ENCODE assay signal across 9 mouse cellular contexts in genomic region chr4:139230376-139231120, GRCm38 (mm10). TPM values are rescaled to one million over a fixed set of nuclear protein-coding genes. Genes with fewer than 3 reads are reported as not detected.
DNase-seq lines count a peak whose midpoint lies in the region; ATAC-seq and TF ChIP-seq lines count a peak whose summit lies in the region.
"Had no signal": no experiment of that assay in that cellular context is flagged by ENCODE, and none has a peak within 500 bp of the region (broad histone marks: within the 10 kb centered on the region; RNA-seq: fewer than 3 reads in every experiment).

No protein-coding gene starts in this region.

- DNase-seq in lung, embryonic 14.5 days: peak; percentile 37
- DNase-seq in lung, adult 2 months: no peak
- DNase-seq in embryo, embryonic 11 days: peak; percentile 66
- DNase-seq in kidney, postnatal 25 days: peak; percentile 67 to 81
- DNase-seq in hindbrain, embryonic 10.5 days (ENCODE audit: low spot score): no peak
- DNase-seq in layer of hippocampus, postnatal 10 days (ENCODE audit: low spot score in 2 of 2): no peak
- DNase-seq in spleen, postnatal 14 days (ENCODE audit: low spot score in 2 of 2): no peak

- no peaks in the 10 kb centered on the region for H3K9me3 ChIP-seq in lung, embryonic 14.5 days (ENCODE audit: low read depth, low read length)
- H3K9me3 ChIP-seq in hindbrain, embryonic 10.5 days: no peaks in the 10 kb centered on the region

- 58% methylated on average over 11 of the region's 11 CpGs for WGBS in lung, embryonic 14.5 days
- 55% methylated on average over 11 of the region's 11 CpGs for WGBS in lung, adult 2 months
- WGBS in olfactory bulb, adult 2 months: 73% methylated on average over 11 of the region's 11 CpGs
- 81% methylated on average over 11 of the region's 11 CpGs for whole genome bisulfite sequencing in hindbrain, embryonic 10.5 days

- H3K27ac ChIP-seq in lung, embryonic 14.5 days (ENCODE audit: low read depth): no peak overlapping the region
- H3K27ac ChIP-seq in olfactory bulb, adult 2 months (ENCODE audit: insufficient read depth, low read depth, low read length): 0 out of 2 replicates have a peak overlapping the region, but pooled peaks have one; percentile 41
- no peak overlapping the region for H3K27ac ChIP-seq in hindbrain, embryonic 10.5 days

- no peak for TF ChIP-seq CTCF in lung, embryonic 14.5 days (IDR thresholded peaks at IDR 0.05; ENCODE audit: low read depth)
- no peak for TF ChIP-seq CTCF in lung, adult 2 months (IDR thresholded peaks at IDR 0.05; ENCODE audit: insufficient read depth, low read length)
- TF ChIP-seq CTCF in olfactory bulb, adult 2 months (IDR thresholded peaks at IDR 0.05; ENCODE audit: insufficient read depth, low read depth, low read length): no peak

- H3K36me3 ChIP-seq in lung, embryonic 14.5 days (ENCODE audit: insufficient read depth): peaks cover 18% of the 10 kb centered on the region; the same call in 1 of the 2 replicates
- peaks cover 33% of the 10 kb centered on the region for H3K36me3 ChIP-seq in hindbrain, embryonic 10.5 days

- H3K4me2 ChIP-seq in lung, embryonic 14.5 days: no peak overlapping the region

- no peak for ATAC-seq in lung, embryonic 14.5 days (ENCODE audit: insufficient read depth)

- H3K4me1 ChIP-seq in lung, embryonic 14.5 days (ENCODE audit: insufficient read depth): peaks cover 8% of the 10 kb centered on the region; the same call in 1 of the 2 replicates
- peaks cover 44% of the 10 kb centered on the region for H3K4me1 ChIP-seq in lung, adult 2 months (ENCODE audit: control insufficient read depth, insufficient read depth, low read length)
- peaks cover 37% of the 10 kb centered on the region for H3K4me1 ChIP-seq in olfactory bulb, adult 2 months (ENCODE audit: control insufficient read depth, insufficient read depth, low read length)
- peaks cover 62% of the 10 kb centered on the region for H3K4me1 ChIP-seq in hindbrain, embryonic 10.5 days (replicated peaks)

- H3K9ac ChIP-seq in lung, embryonic 14.5 days: no peak overlapping the region

- H3K4me3 ChIP-seq in lung, embryonic 14.5 days (ENCODE audit: low read depth, low read length): no peak overlapping the region
- H3K4me3 ChIP-seq in lung, adult 2 months (replicated peaks; ENCODE audit: extremely low read depth, low read depth, low read length): no peak overlapping the region
- no peak overlapping the region for H3K4me3 ChIP-seq in olfactory bulb, adult 2 months (ENCODE audit: insufficient read depth, low read depth, low read length)
- no peak overlapping the region for H3K4me3 ChIP-seq in hindbrain, embryonic 10.5 days
- H3K4me3 ChIP-seq: erythroblast, embryonic 14.5 days had no signal

- no peak for TF ChIP-seq POLR2A in lung, adult 2 months (IDR thresholded peaks at IDR 0.05; ENCODE audit: borderline replicate concordance, extremely low read depth, low read depth, low read length)
- TF ChIP-seq POLR2A in olfactory bulb, adult 2 months (IDR thresholded peaks at IDR 0.05; ENCODE audit: insufficient read depth, low read depth, low read length): no peak

- H3K27me3 ChIP-seq in lung, embryonic 14.5 days (ENCODE audit: insufficient read depth, low read length): no peaks in the 10 kb centered on the region
- H3K27me3 ChIP-seq in hindbrain, embryonic 10.5 days (ENCODE audit: insufficient read depth, poor library complexity, severe bottlenecking): no peaks in the 10 kb centered on the region

RNA-seq across cellular contexts. Expression of gene Capzb, which starts 37.8 kb away (rescaled TPM):
- 332 and 336 TPM in 2 replicates for polyA plus RNA-seq in lung, embryonic 14.5 days (2014; fragmentation: Nextera tagmentation; extraction: Ambion mirVana)
- 152 and 172 TPM in 2 replicates for polyA plus RNA-seq in lung, adult 2 months (2012; rRNA removed)
- polyA plus RNA-seq in olfactory bulb, adult 2 months (2012; ENCODE audit: insufficient read depth, insufficient read length, low replicate concordance, missing spikeins): 218 and 336 TPM in 2 replicates
- 331 and 370 TPM in 2 replicates for polyA plus RNA-seq in hindbrain, embryonic 10.5 days (2016; fragmentation: Nextera tagmentation; extraction: Ambion mirVana)
- 100 to 1,000 TPM; 343 to 381 TPM for total RNA-seq in layer of hippocampus, postnatal 10 days (2021)

Comparison
In these comparisons a context has a peak if more than half of its experiments do, and no peak if none do; other contexts are left out.
1. DNase-seq: peak in lung, embryonic 14.5 days (single experiment), embryo, embryonic 11 days (single experiment) and kidney, postnatal 25 days (2 of 2); none in lung, adult 2 months (single experiment), hindbrain, embryonic 10.5 days (single experiment), layer of hippocampus, postnatal 10 days (0 of 2) and spleen, postnatal 14 days (0 of 2).